Mouse (Mus musculus) limb, embryonic 12.5 days (tissue): ENCODE results near the gene Fkbp5. TPM values are rescaled to one million over a fixed set of nuclear protein-coding genes. Genes with fewer than 3 reads are reported as not detected.
A peak's percentile ranks its signal among the peaks of the same experiment; 100 is the strongest.

Source experiments
- ATAC-seq: fragments of 200-750 bp; cut with Nextera tagmentation; 2 replicates; pipeline ENCODE4 v1.8.0; 2017; ENCODE audit warnings: low read depth, moderate TSS enrichment; ENCODE audit not compliant: insufficient number of reproducible peaks, insufficient read depth, low FRiP score, low TSS enrichment
- H3K27ac ChIP-seq: fragments of 300-500 bp; sonication (generic); 2 replicates; pipeline ENCODE4 v1.5.1; 2016; ENCODE audit warnings: mild to moderate bottlenecking, moderate library complexity
- H3K27me3 ChIP-seq: fragments of 300-500 bp; sonication (generic); 2 replicates; pipeline ENCODE4 v1.6.1; 2016; ENCODE audit warnings: mild to moderate bottlenecking, moderate library complexity
- H3K36me3 ChIP-seq: fragments of 300-500 bp; sonication (generic); 2 replicates; pipeline ENCODE4 v1.6.1; 2016; ENCODE audit warnings: mild to moderate bottlenecking, moderate library complexity
- H3K4me1 ChIP-seq: fragments of 300-500 bp; sonication (generic); replicated peaks from 2 replicates; pipeline ENCODE4 v1.6.1; 2016
- H3K4me2 ChIP-seq: fragments of 300-500 bp; sonication (generic); 2 replicates; pipeline ENCODE4 v1.6.1; 2016; ENCODE audit warnings: mild to moderate bottlenecking, moderate library complexity
- H3K4me3 ChIP-seq: fragments of 300-500 bp; sonication (generic); replicated peaks from 2 replicates; pipeline ENCODE4 v1.5.1; 2016; ENCODE audit warnings: mild to moderate bottlenecking
- H3K9ac ChIP-seq: fragments of 300-500 bp; sonication (generic); replicated peaks from 2 replicates; pipeline ENCODE4 v1.6.1; 2016; ENCODE audit warnings: mild to moderate bottlenecking, moderate library complexity
- H3K9me3 ChIP-seq: fragments of 300-500 bp; sonication (generic); 2 replicates; pipeline ENCODE4 v1.6.1; 2016; ENCODE audit warnings: mild to moderate bottlenecking, moderate library complexity
- WGBS: fragments of 180-500 bp; shearing (Covaris S2); methylation state at CpG from one replicate; pipeline ENCODE4 v1.1.7; 2016; 5-methylcytosine and 5-hydroxymethylcytosine counted together
- polyA plus RNA-seq: library from polyadenylated mRNA; unstranded; fragments of >200 nt; fragmentation: Nextera tagmentation; extraction: Ambion mirVana; gene quantifications from 2 replicates; pipeline ENCODE4 v1.2.1, GENCODE M21; 2016

Gene Fkbp5
- polyA plus RNA-seq, 1 experiment from 2014 or later = 42.4 TPM

- Histone ChIP-seq H3K27ac (peak overlapping the region; percentile 73), H3K36me3 (no peaks in the 10 kb centered on the region), H3K4me3 (no peak overlapping the region), H3K4me1 (peaks cover 32% of the 10 kb centered on the region), H3K9me3 (no peaks in the 10 kb centered on the region), H3K27me3 (no peaks in the 10 kb centered on the region), H3K4me2 (no peak overlapping the region; the same call in 1 of the 2 replicates), H3K9ac (no peak overlapping the region)
- 60% methylated on average over 6 of the region's 6 CpGs for WGBS
- no peak; the same call in 1 of the 2 replicates for ATAC-seq
Observed at GRCm38 (mm10) chr17:28452889-28453288, 64.4 kb downstream of the Fkbp5 start.

GRCm38 (mm10) chr17:28451914-28452313 lies 65.4 kb downstream of the Fkbp5 start:
- no peak for ATAC-seq
- Histone ChIP-seq H3K4me3 (no peak overlapping the region), H3K9ac (no peak overlapping the region), H3K9me3 (no peaks in the 10 kb centered on the region), H3K36me3 (no peaks in the 10 kb centered on the region), H3K4me2 (no peak overlapping the region), H3K27me3 (no peaks in the 10 kb centered on the region), H3K4me1 (peaks cover 32% of the 10 kb centered on the region), H3K27ac (peak overlapping the region; percentile 73)
- WGBS = 79% methylated on average over 3 of the region's 3 CpGs

- no peak for ATAC-seq
- Histone ChIP-seq H3K4me2 (no peak overlapping the region), H3K27me3 (no peaks in the 10 kb centered on the region), H3K9ac (no peak overlapping the region), H3K4me3 (no peak overlapping the region), H3K27ac (peak overlapping the region; percentile 73; the same call in 1 of the 2 replicates), H3K36me3 (no peaks in the 10 kb centered on the region), H3K9me3 (no peaks in the 10 kb centered on the region), H3K4me1 (peaks cover 32% of the 10 kb centered on the region)
- 80% methylated on average over 5 of the region's 5 CpGs for WGBS
Observed at GRCm38 (mm10) chr17:28451487-28451886, 65.8 kb downstream of the Fkbp5 start.

- no peak for ATAC-seq
- Histone ChIP-seq H3K27me3 (no peaks in the 10 kb centered on the region), H3K9me3 (no peaks in the 10 kb centered on the region), H3K27ac (no peak overlapping the region), H3K4me3 (no peak overlapping the region), H3K4me1 (peaks cover 22% of the 10 kb centered on the region), H3K4me2 (no peak overlapping the region), H3K9ac (no peak overlapping the region), H3K36me3 (no peaks in the 10 kb centered on the region)
- 83% methylated on average over 6 of the region's 6 CpGs for WGBS
Observed at GRCm38 (mm10) chr17:28448225-28448624, 69.1 kb downstream of the Fkbp5 start.

- no peak for ATAC-seq
- H3K9ac ChIP-seq = no peak overlapping the region
- H3K4me2 ChIP-seq = no peak overlapping the region
- H3K4me1 ChIP-seq = peaks cover 18% of the 10 kb centered on the region
- H3K9me3 ChIP-seq = no peaks in the 10 kb centered on the region
- no peaks in the 10 kb centered on the region for H3K36me3 ChIP-seq
- H3K27ac ChIP-seq = no peak overlapping the region
- H3K27me3 ChIP-seq = no peaks in the 10 kb centered on the region
- no peak overlapping the region for H3K4me3 ChIP-seq
- 81% methylated on average over 7 of the region's 7 CpGs for WGBS
Observed at GRCm38 (mm10) chr17:28447789-28448188, 69.5 kb downstream of the Fkbp5 start.

GRCm38 (mm10) chr17:28446820-28447168 lies 70.5 kb downstream of the Fkbp5 start:
- Histone ChIP-seq H3K27me3 (no peaks in the 10 kb centered on the region), H3K4me2 (no peak overlapping the region), H3K4me1 (peaks cover 9% of the 10 kb centered on the region), H3K27ac (no peak overlapping the region), H3K9me3 (no peaks in the 10 kb centered on the region), H3K4me3 (no peak overlapping the region), H3K9ac (no peak overlapping the region), H3K36me3 (no peaks in the 10 kb centered on the region)
- 91% methylated on average over 5 of the region's 5 CpGs for WGBS
- no peak for ATAC-seq

GRCm38 (mm10) chr17:28445886-28446819 lies 71.2 kb downstream of the Fkbp5 start:
- no peak overlapping the region for H3K9ac ChIP-seq
- no peak overlapping the region for H3K4me3 ChIP-seq
- H3K4me1 ChIP-seq = peaks cover 8% of the 10 kb centered on the region; the same call in 1 of the 2 replicates
- no peaks in the 10 kb centered on the region for H3K27me3 ChIP-seq
- no peak overlapping the region for H3K27ac ChIP-seq
- no peak overlapping the region for H3K4me2 ChIP-seq
- no peaks in the 10 kb centered on the region for H3K9me3 ChIP-seq
- no peak for ATAC-seq
- H3K36me3 ChIP-seq = no peaks in the 10 kb centered on the region
- WGBS = 91% methylated on average over 12 of the region's 12 CpGs

- H3K4me3 ChIP-seq = no peak overlapping the region
- ATAC-seq = no peak
- H3K36me3 ChIP-seq = peaks cover 19% of the 10 kb centered on the region; the same call in 1 of the 2 replicates
- WGBS = 94% methylated on average over 6 of the region's 6 CpGs
- no peaks in the 10 kb centered on the region for H3K9me3 ChIP-seq
- no peaks in the 10 kb centered on the region for H3K27me3 ChIP-seq
- no peak overlapping the region for H3K4me2 ChIP-seq
- H3K27ac ChIP-seq = no peak overlapping the region
- no peaks in the 10 kb centered on the region for H3K4me1 ChIP-seq
- H3K9ac ChIP-seq = no peak overlapping the region
Observed at GRCm38 (mm10) chr17:28442661-28443060, 74.7 kb downstream of the Fkbp5 start.

- H3K27ac ChIP-seq = no peak overlapping the region
- H3K4me2 ChIP-seq = no peak overlapping the region
- no peaks in the 10 kb centered on the region for H3K9me3 ChIP-seq
- no peaks in the 10 kb centered on the region; the same call in 1 of the 2 replicates for H3K4me1 ChIP-seq
- H3K36me3 ChIP-seq = peaks cover 30% of the 10 kb centered on the region
- 87% methylated on average over 6 of the region's 6 CpGs for WGBS
- H3K4me3 ChIP-seq = no peak overlapping the region
- ATAC-seq = no peak
- H3K9ac ChIP-seq = no peak overlapping the region
- H3K27me3 ChIP-seq = no peaks in the 10 kb centered on the region
Observed at GRCm38 (mm10) chr17:28438342-28439115, 78.8 kb downstream of the Fkbp5 start.

- no peak overlapping the region for H3K4me3 ChIP-seq
- no peak overlapping the region for H3K4me2 ChIP-seq
Observed at GRCm38 (mm10) chr17:28437938-28438337, 79.4 kb downstream of the Fkbp5 start.

GRCm38 (mm10) chr17:28434921-28435485 lies 82.3 kb downstream of the Fkbp5 start:
- Histone ChIP-seq H3K27ac (no peak overlapping the region), H3K9ac (no peak overlapping the region), H3K36me3 (peaks cover 24% of the 10 kb centered on the region), H3K4me2 (no peak overlapping the region), H3K9me3 (no peaks in the 10 kb centered on the region), H3K4me3 (no peak overlapping the region), H3K4me1 (peaks cover 2% of the 10 kb centered on the region; the same call in 1 of the 2 replicates), H3K27me3 (no peaks in the 10 kb centered on the region)
- WGBS = 59% methylated on average over 5 of the region's 5 CpGs
- no peak for ATAC-seq

More at GRCm38 (mm10) chr17:28437938-28438337, 79.4 kb downstream of the Fkbp5 start:
- Histone ChIP-seq H3K27me3 (no peaks in the 10 kb centered on the region), H3K9ac (no peak overlapping the region), H3K27ac (no peak overlapping the region), H3K4me1 (no peaks in the 10 kb centered on the region; the same call in 1 of the 2 replicates), H3K36me3 (peaks cover 31% of the 10 kb centered on the region), H3K9me3 (no peaks in the 10 kb centered on the region)
- 93% methylated on average over 2 of the region's 2 CpGs for WGBS
- no peak for ATAC-seq
